Mouse (Mus musculus): ENCODE measurements around the gene Larp4. TPM values are rescaled to one million over a fixed set of nuclear protein-coding genes. Genes with fewer than 3 reads are reported as not detected.
"Not testable (repeated sequence)": the region's sequence is repeated elsewhere in the genome, so short reads cannot be mapped to it uniquely, and the experiment has no call there.

Gene Larp4
- polyA plus RNA-seq (2015; fragmentation: Nextera tagmentation; extraction: Ambion mirVana), result 35.4 and 36.0 TPM in 2 replicates

GRCm38 (mm10) chr15:99969765-99970164, at the start of gene Larp4:
Gene Larp4, plus strand, starts transcription at chr15:99970065.
- not testable (repeated sequence) for DNase-seq (ENCODE audit: low spot score); ATAC-seq (replicated peaks; ENCODE audit: low FRiP score, low read depth); H3K27me3 ChIP-seq (ENCODE audit: insufficient read depth, low read length); H3K4me3 ChIP-seq (replicated peaks; ENCODE audit: low read depth, low read length); H3K4me2 ChIP-seq (ENCODE audit: low read length); H3K9ac ChIP-seq (ENCODE audit: low read depth, low read length); H3K27ac ChIP-seq; H3K4me1 ChIP-seq (replicated peaks; ENCODE audit: insufficient read depth, low read length); H3K36me3 ChIP-seq (ENCODE audit: insufficient read depth, low read length); H3K9me3 ChIP-seq (replicated peaks; ENCODE audit: low read length)
- WGBS, result 88% methylated on average over 6 of the region's 6 CpGs

- no peak for TF ChIP-seq CTCF (IDR thresholded peaks at IDR 0.05; ENCODE audit: low read depth)
- Histone ChIP-seq H3K27ac (no peak overlapping the region), H3K4me1 (replicated peaks; ENCODE audit: insufficient read depth, low read length) (no peaks in the 10 kb centered on the region), H3K9me3 (replicated peaks; ENCODE audit: low read length) (no peaks in the 10 kb centered on the region), H3K4me2 (ENCODE audit: low read length) (no peak overlapping the region), H3K36me3 (ENCODE audit: insufficient read depth, low read length) (no peaks in the 10 kb centered on the region), H3K4me3 (replicated peaks; ENCODE audit: low read depth, low read length) (no peak overlapping the region), H3K9ac (ENCODE audit: low read depth, low read length) (no peak overlapping the region), H3K27me3 (ENCODE audit: insufficient read depth, low read length) (no peaks in the 10 kb centered on the region)
- ATAC-seq (replicated peaks; ENCODE audit: low FRiP score, low read depth), result no peak
- DNase-seq (ENCODE audit: low spot score), result no peak
- WGBS, result 82% methylated on average over 8 of the region's 8 CpGs
Measured at GRCm38 (mm10) chr15:99931231-99931630, 38.6 kb upstream of the Larp4 start.

- Histone ChIP-seq H3K27ac (no peak overlapping the region), H3K4me1 (replicated peaks; ENCODE audit: insufficient read depth, low read length) (no peaks in the 10 kb centered on the region), H3K9ac (ENCODE audit: low read depth, low read length) (no peak overlapping the region), H3K4me2 (ENCODE audit: low read length) (no peak overlapping the region), H3K27me3 (ENCODE audit: insufficient read depth, low read length) (no peaks in the 10 kb centered on the region), H3K9me3 (replicated peaks; ENCODE audit: low read length) (no peaks in the 10 kb centered on the region), H3K4me3 (replicated peaks; ENCODE audit: low read depth, low read length) (no peak overlapping the region), H3K36me3 (ENCODE audit: insufficient read depth, low read length) (no peaks in the 10 kb centered on the region)
- no peak for TF ChIP-seq CTCF (IDR thresholded peaks at IDR 0.05; ENCODE audit: low read depth)
- DNase-seq (ENCODE audit: low spot score), result no peak
- WGBS, result 38% methylated on average over 1 of the region's 1 CpGs
- no peak for ATAC-seq (replicated peaks; ENCODE audit: low FRiP score, low read depth)
Measured at GRCm38 (mm10) chr15:99934501-99934900, 35.4 kb upstream of the Larp4 start.

- WGBS, result 94% methylated on average over 3 of the region's 3 CpGs
- DNase-seq (ENCODE audit: low spot score) (no peak), ATAC-seq (replicated peaks; ENCODE audit: low FRiP score, low read depth) (no peak)
- no peak for TF ChIP-seq CTCF (IDR thresholded peaks at IDR 0.05; ENCODE audit: low read depth)
- Histone ChIP-seq H3K27me3 (ENCODE audit: insufficient read depth, low read length) (no peaks in the 10 kb centered on the region), H3K9me3 (replicated peaks; ENCODE audit: low read length) (no peaks in the 10 kb centered on the region), H3K27ac (no peak overlapping the region), H3K4me3 (replicated peaks; ENCODE audit: low read depth, low read length) (no peak overlapping the region), H3K9ac (ENCODE audit: low read depth, low read length) (no peak overlapping the region), H3K4me1 (replicated peaks; ENCODE audit: insufficient read depth, low read length) (no peaks in the 10 kb centered on the region), H3K36me3 (ENCODE audit: insufficient read depth, low read length) (no peaks in the 10 kb centered on the region), H3K4me2 (ENCODE audit: low read length) (no peak overlapping the region)
Measured at GRCm38 (mm10) chr15:99936659-99937058, 33.2 kb upstream of the Larp4 start.

- Histone ChIP-seq H3K36me3 (ENCODE audit: insufficient read depth, low read length) (no peaks in the 10 kb centered on the region), H3K4me1 (replicated peaks; ENCODE audit: insufficient read depth, low read length) (no peaks in the 10 kb centered on the region), H3K27ac (no peak overlapping the region), H3K4me2 (ENCODE audit: low read length) (no peak overlapping the region), H3K27me3 (ENCODE audit: insufficient read depth, low read length) (no peaks in the 10 kb centered on the region), H3K9me3 (replicated peaks; ENCODE audit: low read length) (no peaks in the 10 kb centered on the region), H3K9ac (ENCODE audit: low read depth, low read length) (no peak overlapping the region), H3K4me3 (replicated peaks; ENCODE audit: low read depth, low read length) (no peak overlapping the region)
- no peak for TF ChIP-seq CTCF (IDR thresholded peaks at IDR 0.05; ENCODE audit: low read depth)
- DNase-seq (ENCODE audit: low spot score) (no peak), ATAC-seq (replicated peaks; ENCODE audit: low FRiP score, low read depth) (no peak)
- 73% methylated on average over 8 of the region's 8 CpGs for WGBS
Measured at GRCm38 (mm10) chr15:99937841-99938240, 32.0 kb upstream of the Larp4 start.

- no peak overlapping the region for H3K4me3 ChIP-seq (replicated peaks; ENCODE audit: low read depth, low read length)
- no peak for TF ChIP-seq CTCF (IDR thresholded peaks at IDR 0.05; ENCODE audit: low read depth)
- H3K36me3 ChIP-seq (ENCODE audit: insufficient read depth, low read length), result no peaks in the 10 kb centered on the region
- WGBS, result 38% methylated on average over 2 of the region's 2 CpGs
- no peak for DNase-seq (ENCODE audit: low spot score)
- no peak for ATAC-seq (replicated peaks; ENCODE audit: low FRiP score, low read depth)
- no peaks in the 10 kb centered on the region for H3K4me1 ChIP-seq (replicated peaks; ENCODE audit: insufficient read depth, low read length)
- H3K27ac ChIP-seq, result no peak overlapping the region
- H3K4me2 ChIP-seq (ENCODE audit: low read length), result no peak overlapping the region
- H3K9me3 ChIP-seq (replicated peaks; ENCODE audit: low read length), result no peaks in the 10 kb centered on the region
- H3K27me3 ChIP-seq (ENCODE audit: insufficient read depth, low read length), result no peaks in the 10 kb centered on the region
- H3K9ac ChIP-seq (ENCODE audit: low read depth, low read length), result no peak overlapping the region
Measured at GRCm38 (mm10) chr15:99940426-99940825, 29.4 kb upstream of the Larp4 start.

DNA sequence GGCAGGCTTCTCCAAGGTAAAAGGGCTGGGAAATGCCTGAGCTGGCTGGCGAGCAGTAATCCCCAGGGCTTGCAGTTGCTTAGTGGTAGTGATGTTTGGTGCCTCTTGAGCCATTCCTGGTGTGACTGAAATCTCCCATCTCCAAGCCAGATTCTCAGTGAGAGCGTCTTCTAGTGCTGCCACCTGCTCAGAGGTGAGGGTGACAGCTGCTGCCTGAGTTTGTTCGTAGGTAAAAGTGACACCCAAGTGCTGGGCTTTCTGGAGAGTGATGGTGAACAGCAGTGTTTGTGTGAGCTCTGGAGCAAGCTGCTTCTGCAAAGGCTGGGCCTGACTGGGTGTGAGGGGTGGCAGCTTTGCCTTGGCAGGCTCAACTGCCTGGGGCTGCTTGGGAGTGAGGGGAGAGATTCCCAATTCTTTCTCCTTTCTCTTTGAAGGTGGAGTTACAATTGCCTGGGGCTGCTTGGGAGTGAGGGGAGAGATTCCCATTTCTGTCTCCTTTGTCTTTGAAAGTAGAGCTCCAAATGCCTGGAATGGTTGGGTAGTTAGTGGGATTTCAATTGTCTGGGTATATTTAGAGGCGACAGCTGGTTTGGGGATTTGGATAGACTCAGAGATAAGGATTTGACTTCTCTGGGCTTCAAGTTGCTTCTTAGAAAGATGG, 28.8 kb upstream of the Larp4 start:
- Histone ChIP-seq H3K4me3 (replicated peaks; ENCODE audit: low read depth, low read length) (no peak overlapping the region), H3K27ac (no peak overlapping the region), H3K27me3 (ENCODE audit: insufficient read depth, low read length) (no peaks in the 10 kb centered on the region), H3K4me2 (ENCODE audit: low read length) (no peak overlapping the region), H3K9me3 (replicated peaks; ENCODE audit: low read length) (no peaks in the 10 kb centered on the region), H3K4me1 (replicated peaks; ENCODE audit: insufficient read depth, low read length) (no peaks in the 10 kb centered on the region), H3K9ac (ENCODE audit: low read depth, low read length) (no peak overlapping the region), H3K36me3 (ENCODE audit: insufficient read depth, low read length) (no peaks in the 10 kb centered on the region)
- TF ChIP-seq CTCF (IDR thresholded peaks at IDR 0.05; ENCODE audit: low read depth), result no peak
- 83% methylated on average over 4 of the region's 4 CpGs for WGBS
- ATAC-seq (replicated peaks; ENCODE audit: low FRiP score, low read depth) (no peak), DNase-seq (ENCODE audit: low spot score) (no peak)
